Mouse (Mus musculus) spleen, adult 2 months (tissue): ENCODE data around the gene Tenm2. TPM values are rescaled to one million over a fixed set of nuclear protein-coding genes. Genes with fewer than 3 reads are reported as not detected.

Experiments used
- DNase-seq, 2 experiments: peaks; one replicate each; pipeline versions ENCODE4 v3.0.0 to v3.0.0-alpha.2; 2012 to 2021; ENCODE audit warnings: low spot score in 2 of 2, low read depth in 1 of 2
- H3K27ac ChIP-seq: fragments of 200-500 bp; 2 replicates; pipeline ENCODE4 v1.5.1; 2012; ENCODE audit warnings: low read length, inconsistent platforms; ENCODE audit not compliant: insufficient read depth
- H3K27me3 ChIP-seq: fragments of 200-500 bp; 2 replicates; pipeline ENCODE4 v1.6.1; 2012; ENCODE audit warnings: mild to moderate bottlenecking, moderate library complexity, low read length, inconsistent platforms; ENCODE audit not compliant: control insufficient read depth, insufficient read depth
- H3K36me3 ChIP-seq: fragments of 200-500 bp; 2 replicates; pipeline ENCODE4 v1.6.1; 2012; ENCODE audit warnings: mild to moderate bottlenecking, low read length, inconsistent platforms; ENCODE audit not compliant: control insufficient read depth, insufficient read depth
- H3K4me1 ChIP-seq: fragments of 200-500 bp; 2 replicates; pipeline ENCODE4 v1.6.1; 2011; ENCODE audit warnings: inconsistent platforms; ENCODE audit not compliant: control insufficient read depth, insufficient read depth, insufficient read length
- H3K4me3 ChIP-seq: fragments of 200-500 bp; 2 replicates; pipeline ENCODE4 v1.5.1; 2011; ENCODE audit warnings: mild to moderate bottlenecking, inconsistent platforms; ENCODE audit not compliant: insufficient read depth, insufficient read length; ENCODE audit errors: extremely low read depth
- CTCF ChIP-seq: fragments of 200-500 bp; IDR thresholded peaks from 2 replicates; pipeline ENCODE4 v1.5.1; 2011; ENCODE audit warnings: mild to moderate bottlenecking, inconsistent platforms; ENCODE audit not compliant: insufficient read depth, insufficient read length, insufficient replicate concordance; ENCODE audit errors: extremely low read depth
- POLR2A ChIP-seq: fragments of 200-500 bp; IDR thresholded peaks from 2 replicates; pipeline ENCODE4 v1.6.1; 2011; ENCODE audit warnings: low read depth, low read length, inconsistent platforms
- WGBS: fragments of 180-500 bp; shearing (Covaris S2); methylation state at CpG from one replicate; pipeline ENCODE4 v1.1.7; 2018; 5-methylcytosine and 5-hydroxymethylcytosine counted together
- polyA plus RNA-seq: library from polyadenylated mRNA; depleted of rRNA; stranded (reverse); fragments of >200 nt; gene quantifications from 2 replicates; pipeline ENCODE4 v1.2.3, GENCODE M21; 2012

Gene Tenm2
- polyA plus RNA-seq, 1 experiment, result 0.06 TPM

DNA sequence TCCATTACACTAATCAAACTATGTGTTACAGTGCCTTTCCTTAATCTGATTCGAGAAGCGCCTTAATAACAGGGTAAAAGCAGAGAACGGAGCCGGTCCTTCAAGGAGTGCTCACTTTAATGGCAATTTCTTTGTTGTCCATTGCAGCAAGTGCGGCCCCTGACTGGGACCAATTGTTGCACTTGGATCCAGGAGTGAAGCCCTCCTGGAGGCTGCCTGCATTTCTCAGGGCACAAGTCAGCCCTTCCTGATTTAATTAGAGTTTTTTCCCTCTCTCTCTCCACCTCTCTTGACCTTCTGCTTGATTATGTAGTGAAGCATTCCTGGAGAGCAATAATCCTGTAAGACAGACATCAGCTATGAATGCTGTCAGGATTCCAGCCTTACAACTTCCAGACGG is 794.0 kb downstream of the Tenm2 start:
- WGBS, result 61% methylated on average over 6 of the region's 6 CpGs
- DNase-seq, result no peak
- H3K27me3 ChIP-seq, result no peaks in the 10 kb centered on the region
- no peak overlapping the region for H3K4me3 ChIP-seq
- H3K27ac ChIP-seq, result no peak overlapping the region
- H3K36me3 ChIP-seq, result no peaks in the 10 kb centered on the region
- H3K4me1 ChIP-seq, result no peaks in the 10 kb centered on the region
- no peak for TF ChIP-seq POLR2A
- TF ChIP-seq CTCF, result no peak

DNA sequence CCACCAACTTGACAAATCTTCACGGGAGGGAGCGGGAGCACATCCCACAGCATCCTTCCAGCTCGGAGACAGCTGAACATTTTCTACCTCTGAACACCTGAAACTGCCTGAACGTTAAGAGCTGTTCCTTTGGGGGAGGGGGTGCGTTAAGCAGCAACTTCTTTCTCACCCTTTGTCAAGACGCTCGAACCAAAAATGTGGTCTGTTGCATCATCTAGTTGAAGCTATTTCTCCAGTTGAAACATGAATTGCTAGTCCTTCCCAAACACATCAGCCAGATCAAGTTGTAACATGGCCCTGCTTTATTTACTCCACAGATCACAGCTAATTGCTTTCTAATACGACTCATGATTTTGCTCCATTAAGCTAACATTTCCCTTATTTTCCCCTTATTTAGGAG is 799.5 kb downstream of the Tenm2 start:
- no peak overlapping the region for H3K4me3 ChIP-seq
- WGBS, result 66% methylated on average over 8 of the region's 8 CpGs
- no peak overlapping the region for H3K27ac ChIP-seq
- H3K4me1 ChIP-seq, result no peaks in the 10 kb centered on the region
- no peaks in the 10 kb centered on the region for H3K27me3 ChIP-seq
- TF ChIP-seq CTCF (no peak), POLR2A (no peak)
- H3K36me3 ChIP-seq, result no peaks in the 10 kb centered on the region
- DNase-seq, result no peak

DNA sequence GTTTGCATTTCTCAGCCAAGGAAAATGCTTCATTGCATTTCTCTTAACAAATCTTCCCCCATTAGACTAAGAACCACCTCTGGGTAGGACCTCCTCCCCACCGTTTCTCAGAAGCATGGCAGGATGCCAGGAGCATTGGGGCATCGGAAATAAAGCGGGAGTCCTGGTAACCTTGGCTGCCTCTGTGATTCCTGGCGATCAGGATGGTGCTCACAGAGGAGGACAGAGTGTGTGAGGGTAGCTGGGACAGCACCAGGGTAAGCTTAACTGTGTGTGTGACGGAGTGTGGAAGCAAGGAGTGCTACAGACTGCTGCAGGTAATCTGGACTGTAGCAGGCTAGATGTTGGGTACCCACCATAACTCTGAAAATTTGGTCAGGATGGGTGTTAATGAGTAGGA is 806.8 kb downstream of the Tenm2 start:
- no peaks in the 10 kb centered on the region for H3K36me3 ChIP-seq
- WGBS, result 80% methylated on average over 5 of the region's 5 CpGs
- no peak overlapping the region for H3K27ac ChIP-seq
- TF ChIP-seq POLR2A (no peak), CTCF (no peak)
- no peaks in the 10 kb centered on the region for H3K27me3 ChIP-seq
- no peaks in the 10 kb centered on the region for H3K4me1 ChIP-seq
- DNase-seq, result no peak
- H3K4me3 ChIP-seq, result no peak overlapping the region

DNA sequence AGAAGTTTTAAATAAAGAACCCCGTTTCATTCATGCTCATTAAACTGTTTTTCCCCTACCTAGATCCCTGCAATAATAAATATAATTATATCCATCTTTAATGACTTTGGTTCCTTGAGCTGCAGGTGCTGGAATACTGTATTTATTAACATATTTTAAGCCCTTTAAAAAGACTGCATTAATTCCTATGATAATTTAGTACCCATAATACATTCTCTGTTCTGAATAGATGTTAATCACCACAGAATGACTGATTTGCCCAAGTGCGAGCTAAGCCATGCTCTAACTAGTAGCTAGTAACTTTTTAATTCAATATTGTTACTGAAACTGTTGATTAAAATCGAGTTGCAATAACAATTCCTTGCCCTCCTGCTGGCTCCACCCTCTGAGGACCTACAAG is 810.8 kb downstream of the Tenm2 start:
- Histone ChIP-seq H3K4me1 (no peaks in the 10 kb centered on the region), H3K27ac (no peak overlapping the region), H3K36me3 (no peaks in the 10 kb centered on the region), H3K27me3 (no peaks in the 10 kb centered on the region), H3K4me3 (no peak overlapping the region)
- TF ChIP-seq CTCF (no peak), POLR2A (no peak)
- no peak for DNase-seq
- WGBS, result 60% methylated on average over 3 of the region's 3 CpGs

DNA sequence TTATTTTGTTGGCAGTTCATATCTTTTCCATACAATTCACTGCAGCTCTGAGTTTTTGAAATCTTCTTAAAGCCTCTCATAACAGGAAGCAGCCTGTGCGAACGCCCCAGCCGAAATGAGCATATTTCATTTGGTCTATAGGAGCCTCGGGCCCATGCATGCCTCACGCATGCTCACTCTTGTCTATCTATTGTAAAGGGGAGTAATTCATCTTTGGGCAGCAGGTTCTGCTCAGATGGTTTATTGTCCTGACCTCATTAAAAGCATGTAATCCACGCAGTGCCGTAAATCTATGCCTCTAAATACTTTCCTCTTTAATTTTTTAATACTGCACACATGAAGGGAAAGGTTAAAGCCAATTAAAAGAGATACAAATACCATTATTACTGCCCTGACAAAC is 815.7 kb downstream of the Tenm2 start:
- Histone ChIP-seq H3K27ac (no peak overlapping the region), H3K4me3 (no peak overlapping the region), H3K4me1 (no peaks in the 10 kb centered on the region), H3K27me3 (no peaks in the 10 kb centered on the region), H3K36me3 (no peaks in the 10 kb centered on the region)
- DNase-seq, result no peak
- 83% methylated on average over 7 of the region's 7 CpGs for WGBS
- no peak for TF ChIP-seq POLR2A
- TF ChIP-seq CTCF, result no peak

DNA sequence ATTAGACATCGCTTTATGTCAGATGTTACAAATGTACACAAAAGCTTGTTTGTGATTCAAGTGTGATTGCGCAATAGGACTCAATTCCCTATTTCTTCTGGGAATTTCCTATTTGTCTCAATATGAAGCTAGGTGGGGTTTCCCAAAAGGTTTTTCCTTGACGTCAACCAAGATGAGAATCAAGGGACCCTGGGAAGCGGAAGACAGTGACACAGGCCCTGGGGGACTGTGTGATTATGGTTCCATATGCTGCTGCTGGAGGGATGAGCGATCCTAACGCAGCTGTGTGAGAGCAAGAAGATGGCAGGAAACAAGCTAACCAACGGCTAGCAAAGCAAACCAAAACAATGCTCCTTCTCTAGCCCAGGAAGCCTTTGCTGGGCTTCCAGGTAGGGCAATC is 820.5 kb downstream of the Tenm2 start:
- Histone ChIP-seq H3K27ac (no peak overlapping the region), H3K4me3 (no peak overlapping the region), H3K27me3 (no peaks in the 10 kb centered on the region), H3K36me3 (no peaks in the 10 kb centered on the region), H3K4me1 (no peaks in the 10 kb centered on the region)
- TF ChIP-seq POLR2A (no peak), CTCF (no peak)
- no peak for DNase-seq
- WGBS, result 73% methylated on average over 7 of the region's 7 CpGs

DNA sequence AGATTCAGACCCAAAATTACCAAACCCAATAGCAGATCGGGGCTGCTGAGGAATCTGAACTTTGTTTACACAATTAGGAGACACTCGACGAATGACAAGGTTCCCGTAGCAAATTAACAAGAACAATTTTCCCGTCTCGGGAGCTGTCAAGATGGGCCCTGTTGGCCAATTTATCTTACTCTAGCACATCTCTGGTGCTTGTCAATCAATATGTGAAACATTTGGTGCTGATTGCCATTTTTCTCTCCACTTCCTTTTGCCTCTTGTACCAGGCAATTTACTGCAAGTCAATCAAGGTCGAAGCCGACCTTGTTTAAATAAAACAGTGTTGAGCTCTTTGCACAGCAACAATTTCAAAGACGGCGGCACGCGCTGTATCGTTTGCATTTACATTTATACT is 824.9 kb downstream of the Tenm2 start:
- H3K27ac ChIP-seq, result no peak overlapping the region
- H3K36me3 ChIP-seq, result no peaks in the 10 kb centered on the region
- TF ChIP-seq CTCF (no peak), POLR2A (no peak)
- no peak for DNase-seq
- no peak overlapping the region for H3K4me3 ChIP-seq
- WGBS, result 84% methylated on average over 13 of the region's 13 CpGs
- H3K4me1 ChIP-seq, result no peaks in the 10 kb centered on the region
- H3K27me3 ChIP-seq, result no peaks in the 10 kb centered on the region
